Mouse (Mus musculus) frontal cortex, postnatal 25 days (tissue): Measurements from ENCODE around the gene Tmem216.

Source experiments
- DNase-seq, 2 experiments: peaks; one replicate each; pipeline ENCODE4 v3.0.0; 2022; ENCODE audit warnings: low spot score in 2 of 2

Tmem216 gene

DNA sequence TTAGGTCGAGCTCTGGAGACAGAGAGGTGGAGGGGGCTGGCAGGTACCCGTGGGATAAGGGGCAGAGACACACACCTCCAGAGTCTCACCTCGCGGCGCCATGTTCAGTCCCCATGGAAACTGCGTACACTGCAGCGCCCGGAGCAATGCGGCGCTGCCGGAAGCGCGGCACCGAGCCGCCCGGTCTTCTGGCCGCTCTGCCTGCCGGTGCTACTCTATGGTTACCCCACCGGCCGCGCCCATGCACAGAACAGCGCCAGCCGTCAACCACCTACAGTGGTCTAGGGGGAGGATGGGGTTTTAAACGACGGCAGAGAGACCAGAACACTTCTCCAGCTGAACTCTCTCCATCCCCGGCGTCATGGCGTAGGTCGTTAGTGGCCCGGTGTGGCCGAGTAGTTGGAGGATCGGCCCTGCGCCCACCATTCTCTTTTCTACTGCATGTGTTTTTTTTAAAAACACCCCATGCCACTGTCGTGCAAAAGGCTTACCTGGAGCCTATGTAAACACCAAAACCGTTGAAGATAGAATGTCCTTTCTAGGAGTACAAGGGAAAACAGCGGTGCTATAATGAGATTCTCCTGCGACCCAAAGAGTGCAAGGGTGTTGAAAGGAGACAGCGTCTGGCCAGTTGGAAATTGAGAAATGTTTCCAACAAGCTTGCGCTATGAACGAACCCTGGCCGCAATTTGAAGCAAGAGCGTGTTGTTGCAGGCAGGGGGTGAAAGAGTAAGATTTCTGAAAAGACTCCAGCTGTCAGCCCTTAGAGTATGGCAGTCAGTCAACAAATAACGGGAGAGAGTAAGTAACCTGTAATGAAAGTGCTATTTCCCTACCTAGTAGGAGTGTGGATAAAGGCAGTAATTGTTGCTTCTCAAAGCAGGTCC is at the start of gene Tmem216:
Gene Tmem216 (minus strand): TSS at position 615 of the 887 bp plus-strand sequence.
- peak; percentile 67 to 76 for DNase-seq

DNA sequence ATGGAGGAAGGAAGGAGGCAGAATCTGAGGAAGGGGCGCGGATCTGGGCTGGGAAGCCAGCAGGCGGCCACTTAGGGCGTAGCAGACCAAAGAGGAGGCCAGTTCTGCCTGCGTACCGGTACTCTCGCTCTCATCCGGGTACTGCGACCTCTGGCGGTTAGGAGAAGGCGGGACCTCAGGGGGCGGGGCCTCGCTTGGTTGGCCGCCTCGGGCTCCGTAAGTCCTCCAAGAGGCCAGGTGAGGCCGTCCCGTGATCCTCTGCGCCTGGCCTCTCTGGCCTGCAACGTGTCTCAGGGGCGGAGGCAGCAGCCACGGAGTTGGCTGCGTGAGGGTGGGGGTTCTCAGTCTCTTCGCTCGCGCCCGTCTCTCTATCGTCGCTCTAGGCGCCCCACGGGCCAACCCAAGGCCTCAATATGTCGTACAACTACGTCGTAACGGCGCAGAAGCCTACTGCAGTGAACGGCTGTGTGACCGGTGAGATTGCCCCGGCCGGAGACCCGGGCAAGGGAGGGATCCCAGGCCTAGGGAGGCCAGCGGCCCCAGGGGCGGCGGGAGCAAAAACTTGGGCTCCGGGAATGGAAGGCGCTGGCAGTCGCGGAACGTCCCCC is 49.4 kb upstream of the Tmem216 start, which contains the start of the genes Ddb1 and Tkfc:
Gene Ddb1 (plus strand): TSS at position 35 of the 608 bp plus-strand sequence.
Gene Tkfc (minus strand): TSS at position 362 of the 608 bp plus-strand sequence.
- DNase-seq = peak; percentile 98 to 99

- no peak for DNase-seq
Observed at GRCm38 (mm10) chr19:10604534-10604933, 48.5 kb upstream of the Tmem216 start.

DNA sequence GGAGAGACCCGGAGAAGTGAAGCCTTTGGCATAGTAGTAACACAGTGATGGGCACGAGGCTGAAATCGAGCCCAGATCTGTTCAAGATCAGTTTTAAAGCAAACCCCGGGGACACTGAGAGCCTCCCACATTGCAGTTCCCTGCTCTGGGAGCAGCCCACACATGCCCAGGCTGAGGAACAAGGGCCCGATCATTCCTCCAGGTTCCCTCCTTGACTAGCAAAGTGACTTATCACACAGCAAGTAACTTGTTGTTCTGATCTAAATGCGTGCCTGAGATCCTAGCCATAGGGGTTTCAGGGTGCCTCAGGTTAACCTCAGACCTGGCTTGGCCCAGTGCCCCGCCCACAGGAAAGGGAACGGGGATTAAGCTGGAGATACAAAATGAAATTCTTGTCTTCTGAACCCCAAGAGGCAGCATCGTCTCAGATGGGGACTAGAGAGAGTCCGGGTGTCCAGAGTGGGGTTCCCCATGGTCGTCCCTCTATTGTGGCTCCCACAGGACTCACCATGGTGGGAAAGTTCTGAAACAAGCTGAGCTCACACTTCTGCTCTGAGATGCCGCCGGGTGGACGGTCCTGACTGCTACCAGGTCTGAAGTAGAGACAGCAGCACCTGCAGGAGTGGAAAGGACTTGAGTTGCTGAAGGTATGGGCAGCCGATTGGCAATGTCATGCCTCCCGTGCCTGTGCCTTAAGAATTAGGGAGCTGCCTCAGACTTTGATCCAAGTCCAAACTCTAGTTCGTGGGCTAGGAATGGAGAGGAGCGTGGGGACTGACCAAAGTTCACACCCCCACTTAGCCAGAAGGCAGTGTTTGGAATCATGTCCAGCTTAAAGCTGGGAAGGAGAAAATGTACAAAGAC is 47.9 kb upstream of the Tmem216 start:
- DNase-seq = no peak

DNA sequence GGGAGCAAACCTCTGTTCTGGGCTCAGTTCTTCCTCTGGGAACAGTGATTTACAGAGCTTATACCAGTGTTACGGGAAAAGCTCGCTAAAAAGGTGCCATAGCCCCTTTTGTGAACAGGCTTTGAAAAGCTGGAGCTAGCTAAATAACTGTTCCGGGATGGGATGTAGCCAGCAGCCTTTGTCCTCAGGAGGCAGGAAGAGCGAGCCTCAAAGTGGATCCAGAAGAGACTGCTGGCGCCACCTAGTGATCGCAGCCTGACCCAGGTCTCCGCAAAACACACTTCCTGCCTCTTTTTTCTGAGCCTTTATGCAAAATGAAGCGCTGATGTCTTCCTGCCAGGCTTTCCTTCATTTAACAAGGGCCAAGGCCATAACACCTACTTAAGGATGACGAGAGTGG is 46.7 kb upstream of the Tmem216 start:
- DNase-seq = peak; percentile 83 to 86

GRCm38 (mm10) chr19:10602247-10602769 is 46.3 kb upstream of the Tmem216 start:
- no peak for DNase-seq

DNA sequence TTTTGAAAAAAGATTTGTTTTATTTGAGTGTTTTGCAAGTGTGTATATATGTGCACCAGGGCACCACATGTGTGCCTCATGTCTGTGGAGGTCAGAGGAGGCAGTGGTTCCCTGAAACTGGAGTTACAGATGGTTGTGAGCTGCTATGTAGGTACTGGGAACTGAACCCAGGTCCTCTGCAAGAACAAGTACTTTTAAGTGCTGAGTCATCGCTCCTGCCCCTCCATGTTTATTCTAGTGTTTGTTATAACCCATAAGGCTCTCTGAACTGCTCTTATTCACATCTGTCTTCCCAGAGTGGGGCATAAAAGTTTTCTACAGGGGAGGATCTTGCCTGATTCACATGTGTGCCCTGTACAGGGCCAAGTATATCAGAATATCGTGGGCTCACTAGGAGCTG is 43.6 kb upstream of the Tmem216 start:
- DNase-seq = no peak

GRCm38 (mm10) chr19:10598188-10598587 is 42.1 kb upstream of the Tmem216 start:
- no peak for DNase-seq

GRCm38 (mm10) chr19:10591659-10592377 is 35.8 kb upstream of the Tmem216 start:
- DNase-seq = no peak

DNA sequence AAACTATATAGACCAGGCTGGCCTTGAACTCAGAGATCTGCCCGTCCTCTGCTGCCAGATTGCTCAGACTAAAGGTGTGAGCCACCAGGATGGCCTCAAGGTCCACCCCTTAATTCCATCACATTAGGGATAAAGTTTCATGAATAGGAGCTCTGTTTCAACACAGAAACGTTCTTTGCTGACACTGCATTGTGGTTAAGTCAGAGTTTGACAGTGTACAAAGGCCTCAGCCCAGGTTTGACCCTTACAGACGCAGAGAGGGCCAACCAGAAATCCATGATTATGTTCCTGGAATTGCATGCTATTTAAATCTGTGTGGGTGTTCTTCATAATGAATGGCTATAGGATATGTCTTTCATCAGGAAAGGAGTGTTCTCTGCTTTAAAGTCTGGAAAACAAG is 34.3 kb upstream of the Tmem216 start:
- DNase-seq = no peak

GRCm38 (mm10) chr19:10589127-10589857 is 33.3 kb upstream of the Tmem216 start:
- no peak for DNase-seq

DNA sequence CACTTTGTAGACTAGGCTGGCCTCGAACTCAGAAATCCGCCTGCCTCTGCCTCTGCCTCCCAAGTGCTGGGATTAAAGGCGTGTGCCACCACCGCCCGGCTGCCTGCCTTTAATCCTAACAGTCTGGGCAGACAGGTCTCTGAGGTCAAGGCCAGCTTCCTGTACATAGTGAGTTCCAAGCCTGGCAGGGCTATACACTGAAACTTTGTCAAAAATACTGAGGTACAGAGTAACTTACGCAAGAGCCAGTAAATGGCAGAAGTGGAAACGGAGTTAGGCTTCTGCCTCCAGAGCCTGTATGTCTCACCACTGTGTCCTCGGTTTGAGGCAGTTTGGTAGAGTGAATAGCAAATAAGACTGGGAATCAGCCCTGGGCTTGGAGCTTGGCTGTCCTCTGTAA is 31.2 kb upstream of the Tmem216 start:
- no peak for DNase-seq

- DNase-seq = no peak
Observed at GRCm38 (mm10) chr19:10585112-10585511, 29.1 kb upstream of the Tmem216 start.

- no peak for DNase-seq
Observed at GRCm38 (mm10) chr19:10583550-10584146, 27.6 kb upstream of the Tmem216 start.

DNA sequence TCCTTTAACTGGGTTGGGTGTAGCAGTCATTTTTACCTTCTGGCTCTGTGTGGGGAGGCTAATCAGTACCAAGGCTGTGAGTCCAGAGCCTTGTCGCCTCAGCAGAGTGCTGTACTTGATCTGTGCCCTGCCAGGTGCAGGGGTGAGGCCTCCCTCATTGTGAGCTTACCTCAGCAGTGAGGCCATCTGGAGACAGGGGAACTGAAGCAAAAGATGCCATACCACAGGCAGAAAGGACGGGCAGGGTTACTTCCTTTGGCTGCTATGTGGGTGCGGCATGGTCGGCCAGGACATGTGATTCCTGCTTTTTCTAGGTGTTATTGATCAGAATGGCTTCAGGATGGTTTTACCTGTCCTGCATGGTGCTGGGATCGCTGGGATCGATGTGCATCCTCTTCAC is 25.9 kb upstream of the Tmem216 start:
- DNase-seq = no peak

DNA sequence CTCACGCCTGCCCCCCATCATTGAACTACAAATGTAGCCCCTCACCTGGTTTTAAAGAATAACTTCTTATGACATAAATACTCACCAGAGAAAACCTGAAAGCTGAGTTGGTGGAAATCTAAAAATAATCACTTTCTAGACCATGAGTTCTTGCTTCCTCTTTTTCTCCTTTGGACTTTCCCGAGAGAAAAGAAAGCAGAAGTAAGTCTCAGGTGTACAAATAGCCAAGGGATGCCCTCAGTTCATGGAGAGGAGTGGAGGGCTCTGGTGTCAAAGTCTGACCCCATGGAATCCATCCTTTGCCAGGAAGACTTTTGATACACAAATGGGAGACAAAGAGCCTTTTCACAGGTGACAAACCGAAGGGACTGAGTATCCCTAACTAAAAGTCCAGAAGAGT is 24.7 kb upstream of the Tmem216 start:
- DNase-seq = no peak

GRCm38 (mm10) chr19:10580102-10580501 is 24.1 kb upstream of the Tmem216 start:
- no peak for DNase-seq

DNA sequence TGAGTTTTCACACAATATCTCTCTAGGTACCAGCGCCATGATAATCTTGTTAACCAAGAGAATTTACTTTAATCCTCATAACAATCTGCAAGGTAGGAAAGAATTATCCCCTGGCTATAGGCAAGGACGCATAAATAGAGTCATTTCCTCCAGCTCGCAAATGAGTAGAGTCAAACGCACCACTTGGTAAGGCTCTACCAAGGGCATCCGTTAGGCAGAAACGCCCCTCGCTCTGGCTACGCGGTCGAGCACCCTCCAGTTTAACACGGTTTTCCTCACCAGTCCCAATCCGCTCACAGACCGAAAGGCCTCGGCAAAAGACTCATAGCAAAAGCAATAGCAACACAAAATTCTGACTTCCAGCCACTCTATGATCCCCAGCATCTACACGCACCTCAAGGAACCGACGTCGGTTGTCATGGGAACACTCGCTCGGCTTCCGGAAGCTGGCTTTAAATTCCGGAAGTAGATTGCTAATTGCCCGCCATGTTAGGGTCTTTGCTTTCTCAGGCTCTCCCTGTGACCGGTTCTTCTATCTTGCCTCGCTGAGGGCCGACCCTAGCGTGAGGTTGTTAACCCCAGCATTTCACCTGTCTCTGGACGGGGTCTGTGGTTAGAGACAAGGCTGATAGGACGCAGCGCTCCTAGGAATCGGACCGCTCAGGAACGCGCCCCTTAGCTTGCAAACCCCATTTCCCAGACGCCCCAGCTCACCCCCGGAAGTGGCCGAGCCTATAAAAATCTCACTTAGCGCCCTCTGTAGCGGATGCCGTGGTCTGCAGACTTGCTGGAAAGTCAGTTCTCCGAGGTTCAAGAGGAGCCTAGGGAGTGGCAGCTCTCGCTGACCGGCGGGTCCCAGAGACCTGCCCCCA is 20.9 kb upstream of the Tmem216 start, which contains the start of the genes Cyb561a3 and Tmem138:
Gene Cyb561a3 (plus strand): TSS at position 483 of the 872 bp plus-strand sequence.
Gene Tmem138 (minus strand): TSS at position 673 of the 872 bp plus-strand sequence.
- DNase-seq = peak; percentile 85 to 90

DNA sequence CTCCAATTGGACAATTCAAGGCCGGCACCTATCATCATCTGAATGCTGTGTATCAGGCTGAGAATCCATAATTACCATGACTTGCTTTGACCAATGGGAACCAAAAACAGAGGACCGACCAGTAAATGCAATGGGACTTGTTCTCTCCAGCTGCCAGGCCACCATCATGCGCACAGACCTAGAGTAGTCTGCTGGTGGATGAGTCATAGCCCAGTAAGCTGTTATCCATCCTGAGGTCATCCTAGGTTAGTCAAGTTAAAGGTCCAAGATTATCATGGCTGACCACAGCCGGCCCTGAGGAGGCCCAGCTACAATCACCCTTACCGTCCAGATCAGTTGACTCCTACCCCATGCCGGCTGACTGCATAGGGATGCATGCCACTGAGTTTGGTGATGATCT is 13.6 kb upstream of the Tmem216 start:
- no peak for DNase-seq
